Mouse (Mus musculus) bone marrow, adult 2 months (tissue): ENCODE results near the gene Shkbp1. TPM values are rescaled to one million over a fixed set of nuclear protein-coding genes. Genes with fewer than 3 reads are reported as not detected.
A peak's percentile ranks its signal among the peaks of the same experiment; 100 is the strongest.

Experiments used
- H3K27ac ChIP-seq: fragments of 200-500 bp; 2 replicates; pipeline ENCODE4 v1.5.1; 2012; ENCODE audit warnings: low read depth, mild to moderate bottlenecking, control low read depth, inconsistent platforms, low read length; ENCODE audit not compliant: control insufficient read depth, poor library complexity, insufficient read depth
- H3K4me1 ChIP-seq: fragments of 200-500 bp; 2 replicates; pipeline ENCODE4 v1.6.1; 2011; ENCODE audit warnings: low read length; ENCODE audit not compliant: control insufficient read depth, insufficient read depth
- H3K4me3 ChIP-seq: fragments of 200-500 bp; replicated peaks from 2 replicates; pipeline ENCODE3; 2011; ENCODE audit warnings: mild to moderate bottlenecking, low read depth, low read length, control low read depth; ENCODE audit not compliant: control insufficient read depth
- CTCF ChIP-seq: fragments of 200-500 bp; IDR thresholded peaks from 2 replicates; pipeline ENCODE4 v1.5.1; 2011; ENCODE audit warnings: low read length, control low read depth; ENCODE audit not compliant: control insufficient read depth, insufficient read depth
- POLR2A ChIP-seq: fragments of 200-500 bp; IDR thresholded peaks from 2 replicates; pipeline ENCODE4 v1.6.1; 2011; ENCODE audit warnings: low read depth, mild to moderate bottlenecking, control low read depth, low read length, borderline replicate concordance; ENCODE audit not compliant: control insufficient read depth
- WGBS: fragments of 180-500 bp; shearing (Covaris S2); methylation state at CpG from one replicate; pipeline ENCODE4 v1.1.7; 2018; 5-methylcytosine and 5-hydroxymethylcytosine counted together
- polyA plus RNA-seq: library from polyadenylated mRNA; stranded (reverse); fragments of >200 nt; gene quantifications from 2 replicates; pipeline ENCODE4 v1.2.4, GENCODE M21; 2011; ENCODE audit warnings: low replicate concordance; ENCODE audit not compliant: missing spikeins, insufficient read depth, insufficient read length

Shkbp1 gene
- polyA plus RNA-seq, 1 experiment: 80.0 TPM

GRCm38 (mm10) chr7:27334405-27334911 is 21.4 kb downstream of the Shkbp1 start:
- TF ChIP-seq CTCF (no peak), POLR2A (no peak)
- 2% methylated on average over 32 of the region's 32 CpGs for WGBS
- peaks cover 1% of the 10 kb centered on the region; the same call in 1 of the 2 replicates for H3K4me1 ChIP-seq
- no peak overlapping the region for H3K4me3 ChIP-seq
- H3K27ac ChIP-seq: no peak overlapping the region

- no peak for TF ChIP-seq POLR2A
- no peak for TF ChIP-seq CTCF
- Histone ChIP-seq H3K4me1 (peaks cover 1% of the 10 kb centered on the region; the same call in 1 of the 2 replicates), H3K4me3 (no peak overlapping the region), H3K27ac (no peak overlapping the region)
- 2% methylated on average over 44 of the region's 77 CpGs for WGBS
Measured at GRCm38 (mm10) chr7:27333316-27333941, 22.4 kb downstream of the Shkbp1 start.

DNA sequence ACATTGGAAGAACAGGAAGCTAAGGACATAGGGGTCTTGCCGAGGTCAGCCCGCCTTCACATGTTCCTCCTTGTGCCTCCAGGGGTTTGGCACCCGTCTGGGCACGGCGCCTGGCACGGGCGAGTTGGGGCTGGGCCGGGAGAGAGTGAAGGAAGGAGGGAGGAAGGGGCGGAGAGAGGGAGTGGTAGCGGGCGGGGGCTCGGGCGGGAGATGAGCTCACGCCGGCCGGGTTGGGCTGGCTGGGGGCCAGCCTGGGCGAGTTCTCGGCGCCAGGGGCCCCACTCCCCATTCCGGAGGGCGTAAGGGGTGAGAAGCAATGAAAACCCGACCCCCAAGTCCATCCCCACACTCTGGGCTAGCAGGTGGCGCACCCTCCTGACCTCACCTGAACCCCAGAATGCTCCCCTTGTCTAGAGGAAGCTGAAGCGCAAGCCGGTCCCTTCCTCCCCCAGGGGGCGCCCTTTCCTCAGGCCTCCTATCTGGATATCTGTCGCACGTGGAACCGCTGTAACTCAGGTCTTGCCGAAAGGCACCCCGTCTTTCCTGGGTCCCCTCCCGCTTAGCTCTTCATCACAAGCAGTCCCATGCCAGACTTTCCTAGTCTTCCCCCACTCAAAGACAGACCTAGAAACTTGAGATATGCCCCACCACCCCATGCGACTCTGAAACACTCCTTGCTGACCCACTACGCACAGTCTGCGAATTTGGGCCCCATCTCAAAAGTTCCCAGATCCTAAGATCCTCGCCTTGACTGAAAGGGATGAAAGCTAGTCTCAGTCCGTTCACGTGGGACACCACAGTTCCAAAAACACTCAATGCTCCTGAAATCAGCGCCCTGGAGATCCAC is 23.2 kb downstream of the Shkbp1 start:
- TF ChIP-seq CTCF (peak; percentile 88), POLR2A (no peak)
- WGBS: 2% methylated on average over 39 of the region's 39 CpGs
- no peak overlapping the region for H3K27ac ChIP-seq
- H3K4me1 ChIP-seq: peaks cover 1% of the 10 kb centered on the region; the same call in 1 of the 2 replicates
- no peak overlapping the region for H3K4me3 ChIP-seq

DNA sequence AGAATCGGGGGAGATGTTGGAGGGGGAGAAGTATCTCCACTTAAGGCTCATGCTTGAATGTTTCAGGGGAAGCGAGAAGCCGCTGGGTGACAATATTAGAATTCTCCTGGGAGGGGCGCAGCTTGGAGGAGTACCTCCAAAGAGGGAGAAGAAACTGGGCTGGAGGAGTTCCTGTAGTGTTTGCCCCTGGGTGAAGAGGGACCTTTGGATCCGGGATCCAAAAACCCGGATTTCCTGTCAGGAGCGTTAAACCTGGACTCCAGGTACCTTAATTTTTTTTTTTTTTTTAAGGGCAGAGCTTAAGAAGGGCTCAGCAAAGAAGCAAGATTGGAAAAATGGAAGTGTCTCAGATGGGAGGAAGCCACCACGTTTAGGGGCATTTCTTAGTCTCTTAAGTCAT is 24.0 kb downstream of the Shkbp1 start:
- peaks cover 1% of the 10 kb centered on the region; the same call in 1 of the 2 replicates for H3K4me1 ChIP-seq
- WGBS: 3% methylated on average over 8 of the region's 8 CpGs
- TF ChIP-seq POLR2A (no peak), CTCF (no peak)
- no peak overlapping the region for H3K4me3 ChIP-seq
- no peak overlapping the region; the same call in 1 of the 2 replicates for H3K27ac ChIP-seq

GRCm38 (mm10) chr7:27331541-27331851 is 24.3 kb downstream of the Shkbp1 start:
- Histone ChIP-seq H3K4me1 (peaks cover 1% of the 10 kb centered on the region; the same call in 1 of the 2 replicates), H3K4me3 (no peak overlapping the region), H3K27ac (no peak overlapping the region; the same call in 1 of the 2 replicates)
- 3% methylated on average over 8 of the region's 8 CpGs for WGBS
- no peak for TF ChIP-seq POLR2A
- no peak for TF ChIP-seq CTCF

DNA sequence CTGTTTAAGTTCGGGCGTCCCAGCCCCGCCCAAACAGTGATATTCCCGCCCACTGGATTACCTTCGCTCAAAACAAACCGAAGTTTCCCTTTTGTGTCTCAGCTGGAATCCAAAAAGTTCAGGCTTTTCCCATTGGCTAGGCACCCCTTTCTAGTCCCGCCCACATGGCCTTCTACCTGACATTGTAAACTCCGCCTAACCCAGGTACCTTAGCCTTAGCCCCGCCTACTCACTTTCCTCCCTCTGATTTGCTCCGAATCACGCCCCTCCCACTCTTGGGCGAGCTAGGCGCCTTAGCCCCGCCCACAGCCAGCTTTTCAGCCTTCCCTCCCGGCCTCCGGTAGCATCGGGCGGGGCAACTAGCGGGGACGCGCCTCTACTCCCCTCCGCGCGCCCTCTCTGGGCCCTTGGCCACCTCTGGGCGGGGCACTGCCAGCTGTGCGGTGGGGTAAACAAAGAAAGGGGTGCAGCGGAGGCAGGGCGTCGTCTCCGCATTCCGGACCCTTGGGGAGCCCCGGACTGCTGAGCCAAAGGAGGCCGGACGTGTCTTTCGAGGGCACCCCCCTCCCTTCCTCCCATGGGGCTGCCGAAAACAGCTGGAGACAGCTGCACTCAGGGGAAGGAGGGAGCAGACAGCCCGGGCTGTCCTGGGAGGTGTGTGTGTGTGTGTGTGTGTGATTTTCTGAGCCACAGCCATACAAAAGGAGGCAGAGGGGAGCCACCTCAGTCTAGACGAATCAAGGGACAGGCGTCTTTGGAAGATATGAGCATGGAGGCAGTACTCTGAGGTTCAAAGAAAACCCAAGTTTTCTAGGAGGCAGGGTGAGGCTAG is 24.9 kb downstream of the Shkbp1 start:
- Histone ChIP-seq H3K4me3 (peak overlapping the region; percentile 53), H3K4me1 (peaks cover 1% of the 10 kb centered on the region; the same call in 1 of the 2 replicates), H3K27ac (peak overlapping the region; percentile 39; the same call in 1 of the 2 replicates)
- no peak for TF ChIP-seq CTCF
- no peak for TF ChIP-seq POLR2A
- under 1% methylated on average over 39 of the region's 39 CpGs for WGBS

DNA sequence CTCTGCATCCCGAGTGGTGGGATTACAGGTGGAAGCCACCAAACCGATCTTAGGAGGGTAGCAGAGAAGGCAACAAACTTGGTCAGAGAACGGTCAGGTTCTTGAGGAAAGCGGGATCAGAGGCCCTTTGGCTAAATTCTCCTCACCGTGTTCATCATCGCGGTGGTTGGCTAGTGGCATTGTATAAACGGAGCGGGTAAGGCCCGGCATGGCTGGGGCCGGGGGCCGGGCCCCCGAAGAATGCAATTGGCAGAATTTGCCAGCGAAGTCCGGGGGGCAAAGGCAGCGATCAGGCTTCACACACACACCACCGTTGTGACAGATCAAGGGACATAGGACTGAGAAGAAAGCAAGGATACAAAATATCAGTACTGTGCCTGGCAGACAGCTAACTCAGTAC is 25.8 kb downstream of the Shkbp1 start:
- Histone ChIP-seq H3K4me3 (no peak overlapping the region), H3K27ac (no peak overlapping the region), H3K4me1 (peaks cover 1% of the 10 kb centered on the region; the same call in 1 of the 2 replicates)
- WGBS: 20% methylated on average over 17 of the region's 17 CpGs
- TF ChIP-seq CTCF: no peak
- no peak for TF ChIP-seq POLR2A

GRCm38 (mm10) chr7:27329326-27329947 is 26.4 kb downstream of the Shkbp1 start:
- Histone ChIP-seq H3K27ac (no peak overlapping the region), H3K4me1 (peaks cover 1% of the 10 kb centered on the region; the same call in 1 of the 2 replicates), H3K4me3 (no peak overlapping the region)
- TF ChIP-seq CTCF (peak; percentile 69), POLR2A (no peak; the same call in 1 of the 2 replicates)
- WGBS: 2% methylated on average over 45 of the region's 45 CpGs
